Mouse (Mus musculus) MEL (cell line): ENCODE results near the gene Slc25a12. TPM values are rescaled to one million over a fixed set of nuclear protein-coding genes. Genes with fewer than 3 reads are reported as not detected.

Experiments
- DNase-seq: peaks from one replicate; pipeline ENCODE4 v3.0.0; 2011; ENCODE audit warnings: low read depth, low spot score
- H3K27ac ChIP-seq: 2 replicates; pipeline ENCODE4 v1.5.1; 2012; ENCODE audit warnings: low read depth, mild to moderate bottlenecking, control low read depth, low read length, moderate library complexity; ENCODE audit not compliant: control insufficient read depth
- H3K27me3 ChIP-seq, 2 experiments: fragments of 150-350 bp in 1 of 2; sonication (generic) in 1 of 2; 2 replicates each; pipeline ENCODE4 v1.6.1; 2012; ENCODE audit warnings: low read length in 2 of 2, mild to moderate bottlenecking in 2 of 2, improper control_type of control experiment in 1 of 2, moderate library complexity in 1 of 2; ENCODE audit not compliant: insufficient read depth in 2 of 2, control insufficient read depth in 1 of 2
- H3K36me3 ChIP-seq, 2 experiments: 2 replicates each; pipeline ENCODE4 v1.6.1; 2012 to 2014; ENCODE audit warnings: low read length in 2 of 2, improper control_type of control experiment in 1 of 2, inconsistent platforms in 1 of 2, mild to moderate bottlenecking in 1 of 2; ENCODE audit not compliant: insufficient read depth in 2 of 2, control insufficient read depth in 1 of 2
- H3K4me1 ChIP-seq, 2 experiments: fragments of 150-350 bp in 1 of 2; sonication (generic) in 1 of 2; 2 replicates each; pipeline ENCODE4 v1.6.1; 2012; ENCODE audit warnings: low read length in 2 of 2, improper control_type of control experiment in 1 of 2, mild to moderate bottlenecking in 1 of 2; ENCODE audit not compliant: insufficient read depth in 2 of 2, control insufficient read depth in 1 of 2
- H3K4me3 ChIP-seq, 2 experiments: fragments of 150-350 bp in 1 of 2; sonication (generic) in 1 of 2; 2 replicates each; pipeline ENCODE4 v1.5.1; 2012; ENCODE audit warnings: low read depth in 2 of 2, low read length in 2 of 2, mild to moderate bottlenecking in 2 of 2, moderate library complexity in 2 of 2, control low read depth in 1 of 2, improper control_type of control experiment in 1 of 2; ENCODE audit not compliant: control insufficient read depth in 1 of 2, insufficient read depth in 1 of 2
- H3K79me2 ChIP-seq: 2 replicates; pipeline ENCODE4 v1.6.1; 2012; ENCODE audit warnings: mild to moderate bottlenecking, low read length, moderate library complexity; ENCODE audit not compliant: control insufficient read depth, poor library complexity, insufficient read depth
- H3K9ac ChIP-seq: 2 replicates; pipeline ENCODE4 v1.6.1; 2012; ENCODE audit warnings: low read depth, mild to moderate bottlenecking, control low read depth, low read length, moderate library complexity; ENCODE audit not compliant: control insufficient read depth, poor library complexity, severe bottlenecking
- H3K9me3 ChIP-seq: fragments of 150-350 bp; sonication (generic); replicated peaks from 2 replicates; pipeline ENCODE4 v1.6.1; 2012; ENCODE audit warnings: mild to moderate bottlenecking, low read length, improper control_type of control experiment, moderate library complexity; ENCODE audit not compliant: insufficient read depth
- CHD1 ChIP-seq: IDR thresholded peaks from 2 replicates; pipeline ENCODE4 v1.6.1; 2012; ENCODE audit warnings: low read depth, mild to moderate bottlenecking, inconsistent platforms, low read length, improper control_type of control experiment
- CHD2 ChIP-seq: IDR thresholded peaks from 2 replicates; pipeline ENCODE4 v1.6.1; 2011; ENCODE audit warnings: low read length, improper control_type of control experiment
- CTCF ChIP-seq, 3 experiments: IDR thresholded peaks in 2 of 3; conservative IDR thresholded peaks in 1 of 3; 2 replicates each; pipeline ENCODE4 v1.5.1; 2011 to 2012; ENCODE audit warnings: low read length in 3 of 3, low read depth in 2 of 3, mild to moderate bottlenecking in 2 of 3, improper control_type of control experiment in 1 of 3, inconsistent platforms in 1 of 3, mixed read lengths in 1 of 3, moderate library complexity in 1 of 3; ENCODE audit not compliant: control insufficient read depth in 1 of 3, insufficient read depth in 1 of 3, poor library complexity in 1 of 3, severe bottlenecking in 1 of 3
- E2F4 ChIP-seq: IDR thresholded peaks from 2 replicates; pipeline ENCODE4 v1.6.1; 2011; ENCODE audit warnings: low read depth, low read length, improper control_type of control experiment, borderline replicate concordance
- ELF1 ChIP-seq: IDR thresholded peaks from 2 replicates; pipeline ENCODE4 v1.6.1; 2014; ENCODE audit warnings: low read depth, mild to moderate bottlenecking, inconsistent platforms, low read length, improper control_type of control experiment, moderate library complexity
- EP300 ChIP-seq, 2 experiments: IDR thresholded peaks; 2 replicates each; pipeline ENCODE4 v1.6.1; 2011; ENCODE audit warnings: improper control_type of control experiment in 2 of 2, low read length in 2 of 2, low read depth in 1 of 2, mild to moderate bottlenecking in 1 of 2
- ETS1 ChIP-seq: IDR thresholded peaks from 2 replicates; pipeline ENCODE4 v1.6.1; 2012; ENCODE audit warnings: low read depth, mild to moderate bottlenecking, inconsistent platforms, low read length, improper control_type of control experiment, moderate library complexity
- GABPA ChIP-seq: IDR thresholded peaks from 2 replicates; pipeline ENCODE4 v1.6.1; 2012; ENCODE audit warnings: low read depth, mild to moderate bottlenecking, inconsistent platforms, low read length, improper control_type of control experiment, moderate library complexity
- GATA1 ChIP-seq: IDR thresholded peaks from 2 replicates; pipeline ENCODE4 v1.6.1; 2011; ENCODE audit warnings: low read depth, low read length, improper control_type of control experiment
- JUND ChIP-seq: IDR thresholded peaks from 2 replicates; pipeline ENCODE4 v1.6.1; 2011; ENCODE audit warnings: low read depth, mild to moderate bottlenecking, improper control_type of control experiment, low read length
- KAT2A ChIP-seq: conservative IDR thresholded peaks from 2 replicates; pipeline ENCODE4 v1.6.1; 2012; ENCODE audit warnings: low read depth, low read length, improper control_type of control experiment, inconsistent platforms
- MAFK ChIP-seq: IDR thresholded peaks from 2 replicates; pipeline ENCODE4 v1.6.1; 2011; ENCODE audit warnings: low read depth, mild to moderate bottlenecking, low read length, improper control_type of control experiment, borderline replicate concordance
- MAX ChIP-seq: IDR thresholded peaks from 2 replicates; pipeline ENCODE4 v1.6.1; 2011; ENCODE audit warnings: low read length, improper control_type of control experiment
- MAZ ChIP-seq: IDR thresholded peaks from 2 replicates; pipeline ENCODE4 v1.6.1; 2012; ENCODE audit warnings: low read depth, mild to moderate bottlenecking, inconsistent platforms, low read length, improper control_type of control experiment
- MEF2A ChIP-seq: IDR thresholded peaks from 2 replicates; pipeline ENCODE4 v1.6.1; 2014; ENCODE audit warnings: low read depth, mild to moderate bottlenecking, inconsistent platforms, low read length, improper control_type of control experiment; ENCODE audit not compliant: poor library complexity, insufficient replicate concordance, severe bottlenecking; ENCODE audit errors: extremely low read depth
- MXI1 ChIP-seq: IDR thresholded peaks from 2 replicates; pipeline ENCODE4 v1.6.1; 2011; ENCODE audit warnings: mild to moderate bottlenecking, low read depth, low read length, improper control_type of control experiment
- MYC ChIP-seq: IDR thresholded peaks from 2 replicates; pipeline ENCODE4 v1.6.1; 2011; ENCODE audit warnings: low read depth, mild to moderate bottlenecking, low read length, improper control_type of control experiment, moderate library complexity
- NELFE ChIP-seq: IDR thresholded peaks from 2 replicates; pipeline ENCODE4 v1.6.1; 2011; ENCODE audit warnings: low read depth, low read length, improper control_type of control experiment
- POLR2AphosphoS2 ChIP-seq: IDR thresholded peaks from 2 replicates; pipeline ENCODE4 v1.6.1; 2011; ENCODE audit warnings: low read length, improper control_type of control experiment
- RAD21 ChIP-seq: IDR thresholded peaks from 2 replicates; pipeline ENCODE4 v1.6.1; 2011; ENCODE audit warnings: mild to moderate bottlenecking, low read depth, low read length, improper control_type of control experiment
- SIN3A ChIP-seq: IDR thresholded peaks from 2 replicates; pipeline ENCODE4 v1.6.1; 2012; ENCODE audit warnings: low read length, improper control_type of control experiment, inconsistent platforms
- TAL1 ChIP-seq: IDR thresholded peaks from 2 replicates; pipeline ENCODE4 v1.6.1; 2012; ENCODE audit warnings: mild to moderate bottlenecking, inconsistent platforms, low read length, moderate library complexity, mixed read lengths
- TCF12 ChIP-seq: IDR thresholded peaks from 2 replicates; pipeline ENCODE4 v1.6.1; 2014; ENCODE audit warnings: low read depth, mild to moderate bottlenecking, inconsistent platforms, low read length, improper control_type of control experiment, moderate library complexity
- UBTF ChIP-seq: IDR thresholded peaks from 2 replicates; pipeline ENCODE4 v1.6.1; 2012; ENCODE audit warnings: low read depth, mild to moderate bottlenecking, inconsistent platforms, low read length, improper control_type of control experiment, moderate library complexity, borderline replicate concordance; ENCODE audit not compliant: insufficient read depth
- USF1 ChIP-seq: IDR thresholded peaks from 2 replicates; pipeline ENCODE4 v1.6.1; 2014; ENCODE audit warnings: low read depth, mild to moderate bottlenecking, inconsistent platforms, low read length, improper control_type of control experiment, moderate library complexity
- USF2 ChIP-seq, 2 experiments: IDR thresholded peaks; 2 replicates each; pipeline ENCODE4 v1.6.1; 2011 to 2012; ENCODE audit warnings: improper control_type of control experiment in 2 of 2, low read length in 2 of 2, borderline replicate concordance in 1 of 2, inconsistent platforms in 1 of 2, low read depth in 1 of 2, mild to moderate bottlenecking in 1 of 2; ENCODE audit not compliant: insufficient read depth in 1 of 2
- ZC3H11A ChIP-seq: IDR thresholded peaks from 2 replicates; pipeline ENCODE4 v1.6.1; 2012; ENCODE audit warnings: low read depth, mild to moderate bottlenecking, inconsistent platforms, low read length, improper control_type of control experiment
- ZKSCAN1 ChIP-seq: IDR thresholded peaks from 2 replicates; pipeline ENCODE4 v1.6.1; 2012; ENCODE audit warnings: low read depth, mild to moderate bottlenecking, inconsistent platforms, low read length, improper control_type of control experiment, moderate library complexity
- ZMIZ1 ChIP-seq: IDR thresholded peaks from 2 replicates; pipeline ENCODE4 v1.6.1; 2012; ENCODE audit warnings: low read depth, mild to moderate bottlenecking, inconsistent platforms, low read length, improper control_type of control experiment, moderate library complexity
- polyA plus RNA-seq, 2 experiments: library from polyadenylated mRNA; stranded (reverse) in 1 of 2; unstranded in 1 of 2; fragments of >175 nt in 1 of 2; fragments of >200 nt in 1 of 2; gene quantifications; 2 replicates each; pipeline versions ENCODE4 v1.2.1 to v1.2.4; 2012; ENCODE audit warnings: low replicate concordance in 2 of 2, low read depth in 1 of 2; ENCODE audit not compliant: insufficient read length in 2 of 2, insufficient read depth in 1 of 2, missing spikeins in 1 of 2
- total RNA-seq: library from RNA; depleted of rRNA; stranded (reverse); fragments of 300-350 nt; gene quantifications from 2 replicates; pipeline ENCODE4 v1.2.3, GENCODE M21; 2012

Slc25a12 gene
- total and polyA plus RNA-seq, 3 experiments: 63.2 to 98.6 TPM; not detected in 1

- TF ChIP-seq SIN3A: peak; percentile 97
- TF ChIP-seq ETS1: peak; percentile 51; the same call in 1 of the 2 replicates
- TF ChIP-seq JUND: no peak
- TF ChIP-seq ZC3H11A: no peak
- TF ChIP-seq MAX: peak; percentile 93
- peak; percentile 86 for TF ChIP-seq ELF1
- TF ChIP-seq USF1: peak; percentile 56
- peak; percentile 76 for TF ChIP-seq NELFE
- peak; percentile 74; the same call in 1 of the 2 replicates for TF ChIP-seq MYC
- TF ChIP-seq MAFK: no peak
- TF ChIP-seq MAZ: peak; percentile 45; the same call in 1 of the 2 replicates
- TF ChIP-seq TCF12: peak; percentile 32; the same call in 1 of the 2 replicates
- TF ChIP-seq USF2 (IDR thresholded peaks at IDR 0.05; ENCODE audit: borderline replicate concordance in 1 of 2, insufficient read depth in 1 of 2, low read depth in 1 of 2, low read length in 2 of 2): no peak
- TF ChIP-seq E2F4: peak; percentile 83
- TF ChIP-seq MEF2A: no peak
- TF ChIP-seq CTCF (IDR thresholded peaks at IDR 0.05 in 2 of 3, conservative IDR thresholded peaks at IDR 0.05 in 1 of 3; ENCODE audit: control insufficient read depth in 1 of 3, insufficient read depth in 1 of 3, low read depth in 2 of 3, low read length in 3 of 3, poor library complexity in 1 of 3, severe bottlenecking in 1 of 3): no peak
- TF ChIP-seq ZKSCAN1: no peak
- TF ChIP-seq MXI1: peak; percentile 100
- TF ChIP-seq UBTF: peak; percentile 81; the same call in 1 of the 2 replicates
Observed at GRCm38 (mm10) chr2:71388951-71389763, 21.6 kb upstream of the Slc25a12 start, which contains the start of gene Hat1 (continued).

- Histone ChIP-seq H3K27ac (no peak overlapping the region), H3K4me1 (peaks cover 3 to 5% of the 10 kb centered on the region in 2 experiments), H3K36me3 (peaks cover 7 to 21% of the 10 kb centered on the region in 2 experiments), H3K9ac (no peak overlapping the region), H3K79me2 (peaks cover 19% of the 10 kb centered on the region), H3K27me3 (no peaks in the 10 kb centered on the region), H3K4me3 (no peak overlapping the region), H3K9me3 (no peaks in the 10 kb centered on the region)
- no peak for DNase-seq
- no peak for TF ChIP-seq CHD1
- TF ChIP-seq TCF12: no peak
- no peak for TF ChIP-seq ETS1
- TF ChIP-seq ZC3H11A: no peak
- no peak for TF ChIP-seq KAT2A
- no peak for TF ChIP-seq POLR2AphosphoS2
- TF ChIP-seq ZMIZ1: no peak
- no peak for TF ChIP-seq EP300 (IDR thresholded peaks at IDR 0.05; ENCODE audit: low read depth in 1 of 2, low read length in 2 of 2)
- TF ChIP-seq RAD21: no peak
- TF ChIP-seq MYC: no peak
- TF ChIP-seq TAL1: no peak
- no peak for TF ChIP-seq CHD2
- TF ChIP-seq JUND: no peak
- no peak for TF ChIP-seq GABPA
- no peak for TF ChIP-seq CTCF (IDR thresholded peaks at IDR 0.05 in 2 of 3, conservative IDR thresholded peaks at IDR 0.05 in 1 of 3; ENCODE audit: control insufficient read depth in 1 of 3, insufficient read depth in 1 of 3, low read depth in 2 of 3, low read length in 3 of 3, poor library complexity in 1 of 3, severe bottlenecking in 1 of 3)
- no peak for TF ChIP-seq GATA1
Observed at GRCm38 (mm10) chr2:71387766-71388165, 20.2 kb upstream of the Slc25a12 start.
